Mouse (Mus musculus) MEL (cell line): ENCODE measurements around the gene Tgm5. TPM values are rescaled to one million over a fixed set of nuclear protein-coding genes. Genes with fewer than 3 reads are reported as not detected.

Experiments used
- DNase-seq: peaks from one replicate; pipeline ENCODE4 v3.0.0; 2011; ENCODE audit warnings: low read depth, low spot score
- H3K27ac ChIP-seq: 2 replicates; pipeline ENCODE4 v1.5.1; 2012; ENCODE audit warnings: low read depth, mild to moderate bottlenecking, control low read depth, low read length, moderate library complexity; ENCODE audit not compliant: control insufficient read depth
- H3K27me3 ChIP-seq, 2 experiments: fragments of 150-350 bp in 1 of 2; sonication (generic) in 1 of 2; 2 replicates each; pipeline ENCODE4 v1.6.1; 2012; ENCODE audit warnings: low read length in 2 of 2, mild to moderate bottlenecking in 2 of 2, improper control_type of control experiment in 1 of 2, moderate library complexity in 1 of 2; ENCODE audit not compliant: insufficient read depth in 2 of 2, control insufficient read depth in 1 of 2
- H3K36me3 ChIP-seq, 2 experiments: 2 replicates each; pipeline ENCODE4 v1.6.1; 2012 to 2014; ENCODE audit warnings: low read length in 2 of 2, improper control_type of control experiment in 1 of 2, inconsistent platforms in 1 of 2, mild to moderate bottlenecking in 1 of 2; ENCODE audit not compliant: insufficient read depth in 2 of 2, control insufficient read depth in 1 of 2
- H3K4me1 ChIP-seq, 2 experiments: fragments of 150-350 bp in 1 of 2; sonication (generic) in 1 of 2; 2 replicates each; pipeline ENCODE4 v1.6.1; 2012; ENCODE audit warnings: low read length in 2 of 2, improper control_type of control experiment in 1 of 2, mild to moderate bottlenecking in 1 of 2; ENCODE audit not compliant: insufficient read depth in 2 of 2, control insufficient read depth in 1 of 2
- H3K4me3 ChIP-seq, 2 experiments: fragments of 150-350 bp in 1 of 2; sonication (generic) in 1 of 2; 2 replicates each; pipeline ENCODE4 v1.5.1; 2012; ENCODE audit warnings: low read depth in 2 of 2, low read length in 2 of 2, mild to moderate bottlenecking in 2 of 2, moderate library complexity in 2 of 2, control low read depth in 1 of 2, improper control_type of control experiment in 1 of 2; ENCODE audit not compliant: control insufficient read depth in 1 of 2, insufficient read depth in 1 of 2
- H3K79me2 ChIP-seq: 2 replicates; pipeline ENCODE4 v1.6.1; 2012; ENCODE audit warnings: mild to moderate bottlenecking, low read length, moderate library complexity; ENCODE audit not compliant: control insufficient read depth, poor library complexity, insufficient read depth
- H3K9ac ChIP-seq: 2 replicates; pipeline ENCODE4 v1.6.1; 2012; ENCODE audit warnings: low read depth, mild to moderate bottlenecking, control low read depth, low read length, moderate library complexity; ENCODE audit not compliant: control insufficient read depth, poor library complexity, severe bottlenecking
- H3K9me3 ChIP-seq: fragments of 150-350 bp; sonication (generic); replicated peaks from 2 replicates; pipeline ENCODE4 v1.6.1; 2012; ENCODE audit warnings: mild to moderate bottlenecking, low read length, improper control_type of control experiment, moderate library complexity; ENCODE audit not compliant: insufficient read depth
- CHD2 ChIP-seq: IDR thresholded peaks from 2 replicates; pipeline ENCODE4 v1.6.1; 2011; ENCODE audit warnings: low read length, improper control_type of control experiment
- E2F4 ChIP-seq: IDR thresholded peaks from 2 replicates; pipeline ENCODE4 v1.6.1; 2011; ENCODE audit warnings: low read depth, low read length, improper control_type of control experiment, borderline replicate concordance
- EP300 ChIP-seq, 2 experiments: IDR thresholded peaks; 2 replicates each; pipeline ENCODE4 v1.6.1; 2011; ENCODE audit warnings: improper control_type of control experiment in 2 of 2, low read length in 2 of 2, low read depth in 1 of 2, mild to moderate bottlenecking in 1 of 2
- ETS1 ChIP-seq: IDR thresholded peaks from 2 replicates; pipeline ENCODE4 v1.6.1; 2012; ENCODE audit warnings: low read depth, mild to moderate bottlenecking, inconsistent platforms, low read length, improper control_type of control experiment, moderate library complexity
- GABPA ChIP-seq: IDR thresholded peaks from 2 replicates; pipeline ENCODE4 v1.6.1; 2012; ENCODE audit warnings: low read depth, mild to moderate bottlenecking, inconsistent platforms, low read length, improper control_type of control experiment, moderate library complexity
- GATA1 ChIP-seq: IDR thresholded peaks from 2 replicates; pipeline ENCODE4 v1.6.1; 2011; ENCODE audit warnings: low read depth, low read length, improper control_type of control experiment
- JUND ChIP-seq: IDR thresholded peaks from 2 replicates; pipeline ENCODE4 v1.6.1; 2011; ENCODE audit warnings: low read depth, mild to moderate bottlenecking, improper control_type of control experiment, low read length
- KAT2A ChIP-seq: conservative IDR thresholded peaks from 2 replicates; pipeline ENCODE4 v1.6.1; 2012; ENCODE audit warnings: low read depth, low read length, improper control_type of control experiment, inconsistent platforms
- MAFK ChIP-seq: IDR thresholded peaks from 2 replicates; pipeline ENCODE4 v1.6.1; 2011; ENCODE audit warnings: low read depth, mild to moderate bottlenecking, low read length, improper control_type of control experiment, borderline replicate concordance
- MAZ ChIP-seq: IDR thresholded peaks from 2 replicates; pipeline ENCODE4 v1.6.1; 2012; ENCODE audit warnings: low read depth, mild to moderate bottlenecking, inconsistent platforms, low read length, improper control_type of control experiment
- MEF2A ChIP-seq: IDR thresholded peaks from 2 replicates; pipeline ENCODE4 v1.6.1; 2014; ENCODE audit warnings: low read depth, mild to moderate bottlenecking, inconsistent platforms, low read length, improper control_type of control experiment; ENCODE audit not compliant: poor library complexity, insufficient replicate concordance, severe bottlenecking; ENCODE audit errors: extremely low read depth
- MXI1 ChIP-seq: IDR thresholded peaks from 2 replicates; pipeline ENCODE4 v1.6.1; 2011; ENCODE audit warnings: mild to moderate bottlenecking, low read depth, low read length, improper control_type of control experiment
- NELFE ChIP-seq: IDR thresholded peaks from 2 replicates; pipeline ENCODE4 v1.6.1; 2011; ENCODE audit warnings: low read depth, low read length, improper control_type of control experiment
- POLR2AphosphoS2 ChIP-seq: IDR thresholded peaks from 2 replicates; pipeline ENCODE4 v1.6.1; 2011; ENCODE audit warnings: low read length, improper control_type of control experiment
- RAD21 ChIP-seq: IDR thresholded peaks from 2 replicates; pipeline ENCODE4 v1.6.1; 2011; ENCODE audit warnings: mild to moderate bottlenecking, low read depth, low read length, improper control_type of control experiment
- SMC3 ChIP-seq: IDR thresholded peaks from 2 replicates; pipeline ENCODE4 v1.6.1; 2011; ENCODE audit warnings: low read depth, low read length, improper control_type of control experiment
- TAL1 ChIP-seq: IDR thresholded peaks from 2 replicates; pipeline ENCODE4 v1.6.1; 2012; ENCODE audit warnings: mild to moderate bottlenecking, inconsistent platforms, low read length, moderate library complexity, mixed read lengths
- TCF12 ChIP-seq: IDR thresholded peaks from 2 replicates; pipeline ENCODE4 v1.6.1; 2014; ENCODE audit warnings: low read depth, mild to moderate bottlenecking, inconsistent platforms, low read length, improper control_type of control experiment, moderate library complexity
- UBTF ChIP-seq: IDR thresholded peaks from 2 replicates; pipeline ENCODE4 v1.6.1; 2012; ENCODE audit warnings: low read depth, mild to moderate bottlenecking, inconsistent platforms, low read length, improper control_type of control experiment, moderate library complexity, borderline replicate concordance; ENCODE audit not compliant: insufficient read depth
- USF1 ChIP-seq: IDR thresholded peaks from 2 replicates; pipeline ENCODE4 v1.6.1; 2014; ENCODE audit warnings: low read depth, mild to moderate bottlenecking, inconsistent platforms, low read length, improper control_type of control experiment, moderate library complexity
- ZNF384 ChIP-seq: IDR thresholded peaks from 2 replicates; pipeline ENCODE4 v1.6.1; 2012; ENCODE audit warnings: low read depth, mild to moderate bottlenecking, inconsistent platforms, low read length, improper control_type of control experiment
- polyA plus RNA-seq, 2 experiments: library from polyadenylated mRNA; stranded (reverse) in 1 of 2; unstranded in 1 of 2; fragments of >175 nt in 1 of 2; fragments of >200 nt in 1 of 2; gene quantifications; 2 replicates each; pipeline versions ENCODE4 v1.2.1 to v1.2.4; 2012; ENCODE audit warnings: low replicate concordance in 2 of 2, low read depth in 1 of 2; ENCODE audit not compliant: insufficient read length in 2 of 2, insufficient read depth in 1 of 2, missing spikeins in 1 of 2
- total RNA-seq: library from RNA; depleted of rRNA; stranded (reverse); fragments of 300-350 nt; gene quantifications from 2 replicates; pipeline ENCODE4 v1.2.3, GENCODE M21; 2012

Tgm5 gene
- total and polyA plus RNA-seq, 3 experiments, result not detected

DNA sequence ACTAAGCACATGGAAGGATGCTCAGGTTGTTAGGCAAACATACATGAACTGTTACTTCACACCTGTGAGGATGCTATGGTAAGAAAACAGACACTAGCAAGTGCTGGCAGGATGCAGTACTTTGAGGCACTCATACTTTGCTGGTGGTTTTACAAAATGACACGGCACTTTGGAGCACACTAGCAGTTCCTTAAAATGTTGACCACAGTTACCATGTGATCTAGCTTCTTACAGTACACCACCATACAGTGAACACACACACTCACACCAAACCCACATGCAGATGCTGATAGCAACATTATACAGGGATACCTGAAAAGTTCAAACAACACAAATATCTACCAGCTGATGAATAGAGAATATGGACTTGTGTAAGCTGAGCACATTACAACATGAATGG, 3.0 kb downstream of the Tgm5 start:
- Histone ChIP-seq H3K4me3 (no peak overlapping the region), H3K27ac (no peak overlapping the region), H3K4me1 (peaks cover 0 to 4% of the 10 kb centered on the region in 2 experiments; a peak in 1 of 4 replicates), H3K27me3 (peaks cover 0 to 2% of the 10 kb centered on the region in 2 experiments; a peak in 1 of 4 replicates), H3K9me3 (no peaks in the 10 kb centered on the region), H3K9ac (no peak overlapping the region), H3K79me2 (no peaks in the 10 kb centered on the region), H3K36me3 (no peaks in the 10 kb centered on the region)
- TF ChIP-seq E2F4 (no peak), SMC3 (no peak), EP300 (IDR thresholded peaks at IDR 0.05; ENCODE audit: low read depth in 1 of 2, low read length in 2 of 2) (peak in 1 of 2 experiments; percentile 30; a peak in 2 of 4 replicates), MEF2A (no peak), ZNF384 (no peak), GABPA (no peak)
- DNase-seq, result peak; percentile 57

DNA sequence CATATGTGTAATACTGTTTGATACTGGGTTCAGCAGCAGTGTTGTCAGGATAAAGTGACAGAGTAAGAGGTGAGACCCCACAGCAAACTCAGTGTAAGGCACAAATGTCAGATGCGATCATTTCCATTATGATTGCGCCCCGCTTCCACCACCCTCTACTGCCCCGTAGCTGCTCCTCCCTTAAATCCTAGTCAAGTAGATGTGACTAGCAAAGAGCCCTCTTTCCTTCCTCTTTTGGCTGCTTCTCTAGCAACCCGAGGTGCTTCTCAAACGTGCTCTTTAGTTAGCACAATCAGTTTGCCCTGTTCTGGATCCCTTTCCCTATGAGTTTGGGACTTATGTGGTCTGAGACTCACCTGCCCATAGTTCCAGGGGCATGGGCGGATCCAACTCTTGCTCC, 10.9 kb downstream of the Tgm5 start:
- H3K27ac ChIP-seq, result no peak overlapping the region
- no peak for DNase-seq
- no peak overlapping the region for H3K9ac ChIP-seq
- H3K4me1 ChIP-seq, result 0 out of 4 replicates have a peak, but pooled peaks cover 0 to 2% of the 10 kb centered on the region in 2 experiments
- no peaks in the 10 kb centered on the region for H3K79me2 ChIP-seq
- no peak overlapping the region for H3K4me3 ChIP-seq
- no peak for TF ChIP-seq TCF12
- no peak for TF ChIP-seq TAL1
- no peak for TF ChIP-seq MAFK
- no peak for TF ChIP-seq CHD2
- TF ChIP-seq E2F4, result no peak
- TF ChIP-seq USF1, result no peak
- no peak for TF ChIP-seq NELFE
- no peak for TF ChIP-seq MXI1
- no peak for TF ChIP-seq ZNF384
- TF ChIP-seq MAZ, result no peak
- no peak for TF ChIP-seq ETS1
- no peak for TF ChIP-seq RAD21
- TF ChIP-seq UBTF, result no peak
- no peak for TF ChIP-seq JUND
- TF ChIP-seq GATA1, result no peak
- TF ChIP-seq EP300 (IDR thresholded peaks at IDR 0.05; ENCODE audit: low read depth in 1 of 2, low read length in 2 of 2), result no peak
- TF ChIP-seq KAT2A, result no peak
- TF ChIP-seq POLR2AphosphoS2, result no peak
- no peaks in the 10 kb centered on the region for H3K9me3 ChIP-seq
- H3K27me3 ChIP-seq, result peaks cover 0 to 3% of the 10 kb centered on the region in 2 experiments; a peak in 2 of 4 replicates
- H3K36me3 ChIP-seq, result no peaks in the 10 kb centered on the region
